Mouse (Mus musculus): ENCODE results near the gene Zfp36. TPM values are rescaled to one million over a fixed set of nuclear protein-coding genes. Genes with fewer than 3 reads are reported as not detected.

The Zfp36 gene
- 1,000 to 10,000 TPM; 2,020 to 2,166 TPM for total RNA-seq (2023)

DNA sequence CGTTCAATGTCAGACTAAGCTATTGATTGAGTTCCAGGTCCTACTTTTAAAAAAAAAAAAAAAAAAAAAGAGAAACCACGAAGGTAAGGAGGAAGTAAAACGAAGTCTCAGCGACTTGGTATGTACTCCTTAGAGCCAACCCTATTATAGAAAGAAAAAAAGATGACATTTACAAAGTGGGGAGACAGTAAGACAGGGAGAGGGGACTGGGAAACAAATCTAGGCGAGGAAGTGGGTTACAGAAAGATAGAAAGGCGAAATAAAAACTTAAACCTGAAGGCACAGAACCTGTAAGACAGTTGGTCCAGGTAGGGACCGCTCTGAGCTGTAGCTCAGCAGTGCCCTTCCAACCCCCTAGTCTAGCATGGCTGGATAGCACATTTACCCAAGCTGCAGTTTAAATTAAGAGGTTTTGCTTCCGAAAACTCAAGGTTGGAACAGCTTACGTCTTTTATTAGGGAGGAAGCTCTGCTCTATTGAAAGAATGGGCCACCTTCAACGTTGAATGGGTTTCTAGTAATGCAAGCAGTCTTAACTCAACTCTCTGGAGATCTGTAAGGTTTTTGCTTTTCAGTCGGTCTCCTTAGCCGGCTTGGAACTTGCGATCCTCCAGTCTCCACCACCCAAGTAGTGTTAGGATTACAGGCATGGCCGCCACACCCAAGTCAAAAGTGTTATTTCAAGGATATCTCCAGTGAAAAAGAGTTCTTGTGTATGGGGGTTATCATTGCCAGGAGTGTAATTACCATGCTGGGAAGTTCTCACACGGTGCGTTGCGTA is at the start of gene Zfp36:
Gene Zfp36, minus strand, starts transcription at position 17 of the 780 bp plus-strand sequence.

DNA sequence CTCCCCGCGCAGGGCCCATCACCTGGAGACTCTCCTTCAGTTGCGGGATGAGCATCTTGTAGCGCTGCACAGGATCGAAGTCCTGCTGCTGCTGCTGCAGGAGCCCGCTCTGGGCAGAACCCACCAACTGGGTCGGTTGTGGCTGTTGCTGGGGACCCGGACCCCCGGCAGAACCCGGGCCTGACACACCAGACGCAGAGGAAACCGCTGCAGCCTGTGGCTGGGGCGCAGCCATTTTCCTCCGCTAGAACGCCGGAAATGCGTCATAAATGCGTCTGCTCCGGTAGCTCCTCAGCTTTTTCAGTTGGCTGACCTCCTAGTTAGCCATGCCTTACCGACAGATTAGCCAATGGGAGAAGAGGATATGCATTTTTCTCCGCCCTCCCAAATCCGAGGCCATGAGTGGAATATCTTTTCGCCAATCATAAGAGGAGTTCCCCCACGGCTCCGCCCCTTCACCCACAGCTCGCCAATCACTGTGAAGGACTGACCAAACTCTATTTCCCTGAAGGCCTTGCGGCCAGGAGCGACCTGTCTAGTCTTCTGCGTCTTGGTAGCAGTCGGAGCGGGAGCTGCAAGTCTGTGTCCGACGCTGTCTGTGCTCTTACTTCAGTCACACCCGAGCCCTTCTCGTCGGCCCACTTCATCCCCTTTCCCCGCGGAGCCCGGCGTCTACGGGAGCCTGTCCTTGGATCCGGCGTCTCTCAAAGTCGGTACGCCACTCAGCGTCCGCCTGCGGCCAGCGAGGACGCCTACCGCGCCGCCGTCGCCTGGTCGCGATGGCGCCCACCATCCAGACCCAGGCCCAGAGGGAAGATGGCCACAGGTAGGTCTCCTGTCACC is 12.6 kb upstream of the Zfp36 start, which contains the start of the genes Med29 and Paf1:
Gene Med29, minus strand, starts transcription at position 280 of the 843 bp plus-strand sequence.
Gene Paf1, plus strand, starts transcription at position 523 of the 843 bp plus-strand sequence.

DNA sequence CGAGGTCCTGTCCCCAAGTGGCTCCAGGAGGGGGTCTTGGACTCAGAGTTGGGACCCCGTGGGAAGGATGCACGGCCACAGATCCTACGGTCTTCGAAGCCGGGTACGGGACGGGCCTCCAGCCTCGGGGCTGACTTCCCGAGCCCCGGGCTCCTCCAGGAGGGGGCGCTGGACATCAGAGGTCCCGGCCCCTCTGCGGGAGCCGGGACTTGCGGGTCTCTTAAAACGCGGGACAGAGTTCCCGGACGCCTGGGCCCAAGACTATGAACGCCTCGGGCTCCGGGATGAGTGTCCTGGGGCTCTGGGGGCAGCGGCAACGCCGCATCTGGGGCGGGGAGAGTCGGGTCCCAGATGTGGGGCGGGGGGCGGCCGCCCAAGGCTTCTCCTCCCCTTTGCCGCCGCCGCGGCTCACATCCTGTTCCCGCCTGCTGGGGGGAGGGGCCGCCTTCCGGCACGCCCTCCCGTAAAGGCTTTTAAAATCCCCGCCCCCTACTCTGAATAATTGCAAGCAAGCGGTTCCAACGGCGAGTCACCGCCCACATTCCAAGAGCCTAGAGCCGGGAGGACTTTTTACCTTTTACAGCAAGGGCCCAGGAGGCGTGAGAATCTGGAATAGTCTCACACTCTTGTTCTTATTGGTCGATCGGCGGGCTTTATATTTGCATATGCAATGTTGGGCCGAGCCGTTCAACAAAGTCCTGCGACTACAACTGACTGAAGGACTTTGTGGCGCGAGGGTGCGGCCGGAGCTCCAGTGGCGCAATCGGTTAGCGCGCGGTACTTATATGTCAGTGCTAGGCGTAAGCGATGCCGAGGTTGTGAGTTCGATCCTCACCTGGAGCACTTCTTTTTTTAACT is 7.6 kb downstream of the Zfp36 start, which contains the start of gene Plekhg2:
Gene Plekhg2, minus strand, starts transcription at position 349 of the 858 bp plus-strand sequence.

DNA sequence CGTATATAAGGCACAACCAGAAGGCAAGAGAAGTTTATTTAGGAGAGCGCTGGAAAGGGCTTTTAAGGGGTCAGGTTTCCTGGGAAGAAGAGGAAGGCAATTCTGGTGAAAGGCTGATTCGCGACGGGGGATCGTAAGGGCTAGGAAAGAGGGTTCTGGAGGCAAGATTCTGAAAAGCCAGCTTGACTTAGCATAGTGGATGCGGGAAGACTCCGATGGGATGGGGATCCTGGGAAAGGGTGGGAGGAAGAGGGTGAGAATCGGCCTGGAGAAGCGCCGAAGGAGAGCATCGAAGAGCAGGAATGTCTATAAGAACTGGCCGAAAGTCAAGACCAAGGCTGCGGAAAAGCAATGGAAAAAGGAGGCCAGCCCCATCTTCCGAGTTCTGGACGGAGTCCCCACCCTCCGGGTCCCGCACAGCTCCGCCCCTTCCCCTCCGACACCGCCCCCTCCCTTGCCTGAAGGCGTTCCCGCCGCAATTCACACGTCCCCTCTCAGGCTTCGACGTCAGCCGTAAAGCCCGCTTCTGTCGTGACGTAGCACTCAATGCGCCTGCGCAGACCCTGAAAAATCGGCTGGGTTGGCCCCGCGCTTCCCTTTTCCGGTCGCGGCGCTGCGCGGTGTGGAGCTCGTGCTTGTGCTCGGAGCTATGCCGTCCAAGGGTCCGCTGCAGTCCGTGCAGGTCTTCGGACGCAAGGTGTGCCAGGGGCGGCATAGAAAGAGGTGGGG is 29.7 kb downstream of the Zfp36 start, which contains the start of gene Rps16:
Gene Rps16, plus strand, starts transcription at position 498 of the 729 bp plus-strand sequence.

DNA sequence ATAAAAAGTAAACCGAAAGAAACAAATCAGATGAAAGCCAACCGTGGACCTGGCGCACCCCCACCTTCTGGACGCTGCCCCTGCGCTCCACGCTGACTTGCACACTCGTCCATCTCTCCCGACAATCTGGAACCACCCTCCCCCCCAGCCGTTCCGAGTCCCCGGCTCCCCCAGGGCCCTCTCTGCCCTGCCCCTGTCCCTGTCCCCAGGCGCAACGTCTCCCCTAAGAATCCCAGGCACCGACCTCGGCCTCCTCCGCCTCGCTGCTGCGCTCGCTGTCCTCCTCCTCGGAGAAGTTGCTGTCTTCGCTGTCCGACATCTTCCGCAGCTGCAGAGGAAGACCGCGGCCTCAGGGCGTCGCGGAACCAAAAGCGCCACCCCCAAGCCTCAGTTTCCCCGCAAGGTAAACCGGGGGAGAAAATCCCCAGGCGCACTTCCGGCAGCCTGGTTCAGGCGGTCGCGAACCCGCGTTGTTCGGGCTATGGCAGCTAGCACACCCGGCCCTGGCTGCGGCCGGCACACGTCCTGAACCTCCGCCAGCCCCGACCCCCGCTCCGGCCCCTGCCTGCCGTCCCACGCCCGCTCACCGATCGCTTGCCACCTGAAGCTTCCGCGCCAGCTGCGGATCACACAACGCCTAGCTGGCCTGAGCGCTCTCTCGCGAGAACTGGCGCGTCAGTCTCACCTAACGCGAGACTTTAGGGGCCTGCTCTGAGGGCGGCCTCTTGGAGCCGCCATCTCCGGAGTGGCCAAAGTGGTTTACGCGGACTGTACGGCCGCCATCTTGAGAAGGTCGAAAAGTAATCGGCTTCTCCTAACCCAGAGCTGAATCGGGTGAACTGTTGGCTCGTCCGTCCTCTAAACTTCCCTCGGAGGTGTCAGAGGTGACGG is 41.7 kb downstream of the Zfp36 start, which contains the start of gene Supt5:
Gene Supt5, minus strand, starts transcription at position 639 of the 891 bp plus-strand sequence.

Other genes starting within 250 kb of the Zfp36 start
- gene Fbl, start 210.5 kb downstream of the Zfp36 start, total RNA-seq (2023): 10 to 100 TPM; 69.9 to 73.1 TPM
- gene Dyrk1b, start 200.8 kb downstream of the Zfp36 start, total RNA-seq (2023): 10 to 100 TPM; 11.1 to 13.9 TPM
- gene Eid2, start 112.4 kb downstream of the Zfp36 start, total RNA-seq (2023): 1 to 10 TPM; 1.2 to 1.5 TPM
- 1 to 10 TPM; 4.5 to 4.7 TPM for gene Eid2b, start 102.5 kb downstream of the Zfp36 start, total RNA-seq (2023)
- gene Selenov, start 89.1 kb downstream of the Zfp36 start, total RNA-seq (2023): not detected
- gene Dll3, start 78.0 kb downstream of the Zfp36 start, total RNA-seq (2023): not detected
- 10 to 100 TPM; 24.3 to 28.2 TPM for gene Timm50, start 68.2 kb downstream of the Zfp36 start, total RNA-seq (2023)
- gene Supt5, start 41.5 kb downstream of the Zfp36 start, total RNA-seq (2023): 10 to 100 TPM; 72.6 to 73.5 TPM
- 1,000 to 10,000 TPM; 1,040 to 1,142 TPM for gene Rps16, start 29.6 kb downstream of the Zfp36 start, total RNA-seq (2023)
- 10 to 100 TPM; 25.8 to 27.0 TPM for gene Plekhg2, start 7.7 kb downstream of the Zfp36 start, total RNA-seq (2023)
- 10 to 100 TPM in 1 of 2 experiments, 1 to 10 TPM in 1; 7.4 to 10.8 TPM for gene Med29, start 12.5 kb upstream of the Zfp36 start, total RNA-seq (2023)
- 10 to 100 TPM; 59.0 to 65.3 TPM for gene Paf1, start 12.7 kb upstream of the Zfp36 start, total RNA-seq (2023)
- 100 to 1,000 TPM; 506 TPM for gene Gmfg, start 57.2 kb upstream of the Zfp36 start, total RNA-seq (2023)
- 1 to 10 TPM; 4.0 TPM for gene Lrfn1, start 71.7 kb upstream of the Zfp36 start, total RNA-seq (2023)
- gene Ifnl2, start 130.2 kb upstream of the Zfp36 start, total RNA-seq (2023): not detected
- gene Ifnl3, start 142.6 kb upstream of the Zfp36 start, total RNA-seq (2023): not detected
- not detected for gene Sycn, start 160.6 kb upstream of the Zfp36 start, total RNA-seq (2023)
- under 1 TPM; 0.22 to 0.44 TPM for gene Nccrp1, start 167.0 kb upstream of the Zfp36 start, total RNA-seq (2023)
- gene Samd4b, start 217.9 kb upstream of the Zfp36 start, total RNA-seq (2023): 10 to 100 TPM; 36.5 to 42.9 TPM
- 10 to 100 TPM; 12.1 to 12.6 TPM for gene Pak4, start 217.9 kb upstream of the Zfp36 start, total RNA-seq (2023)